Mouse (Mus musculus): ENCODE measurements around the gene Ptprd. TPM values are rescaled to one million over a fixed set of nuclear protein-coding genes. Genes with fewer than 3 reads are reported as not detected.

Gene Ptprd
- polyA plus RNA-seq, 1 experiment from 2014 or later: 51.4 TPM

DNA sequence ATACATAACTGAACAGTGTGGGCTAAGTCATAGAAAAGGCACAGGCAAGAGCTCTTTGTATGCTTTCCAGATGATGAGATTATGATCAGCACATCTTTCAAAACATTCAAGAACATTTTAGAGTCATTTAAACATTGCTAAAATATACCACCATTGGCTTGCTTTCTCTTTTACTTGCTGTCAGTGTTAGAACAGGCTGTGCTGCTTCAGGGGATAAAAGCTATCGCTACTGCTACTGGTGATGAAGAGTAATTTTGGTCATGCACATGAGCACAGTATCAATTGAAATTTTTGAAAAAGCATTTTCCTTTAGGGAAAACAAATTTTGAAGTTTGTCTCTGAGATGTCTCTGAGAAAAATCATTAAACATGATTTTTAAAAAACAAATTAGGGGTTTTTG lies 1056.7 kb downstream of the Ptprd start:
- H3K4me2 ChIP-seq (replicated peaks): no peak overlapping the region
- H3K27me3 ChIP-seq: no peaks in the 10 kb centered on the region
- H3K36me3 ChIP-seq: no peaks in the 10 kb centered on the region
- H3K27ac ChIP-seq: no peak overlapping the region
- 98% methylated on average over 1 of the region's 1 CpGs for WGBS
- ATAC-seq: no peak
- no peak overlapping the region for H3K4me3 ChIP-seq (replicated peaks)
- H3K9me3 ChIP-seq: no peaks in the 10 kb centered on the region
- no peaks in the 10 kb centered on the region for H3K4me1 ChIP-seq (replicated peaks)
- no peak overlapping the region for H3K9ac ChIP-seq (replicated peaks)

GRCm38 (mm10) chr4:77124852-77125251 lies 1086.9 kb downstream of the Ptprd start:
- no peak for ATAC-seq
- Histone ChIP-seq H3K4me1 (replicated peaks) (no peaks in the 10 kb centered on the region), H3K4me2 (replicated peaks) (no peak overlapping the region), H3K36me3 (no peaks in the 10 kb centered on the region), H3K4me3 (replicated peaks) (no peak overlapping the region), H3K9me3 (no peaks in the 10 kb centered on the region), H3K27ac (no peak overlapping the region), H3K27me3 (no peaks in the 10 kb centered on the region), H3K9ac (replicated peaks) (no peak overlapping the region)
- 92% methylated on average over 2 of the region's 2 CpGs for WGBS

GRCm38 (mm10) chr4:77110894-77111293 lies 1100.9 kb downstream of the Ptprd start:
- Histone ChIP-seq H3K4me2 (replicated peaks) (no peak overlapping the region), H3K36me3 (no peaks in the 10 kb centered on the region), H3K27me3 (no peaks in the 10 kb centered on the region), H3K27ac (no peak overlapping the region), H3K4me1 (replicated peaks) (no peaks in the 10 kb centered on the region), H3K9me3 (no peaks in the 10 kb centered on the region), H3K9ac (replicated peaks) (no peak overlapping the region), H3K4me3 (replicated peaks) (no peak overlapping the region)
- no peak for ATAC-seq
- 85% methylated on average over 1 of the region's 1 CpGs for WGBS

GRCm38 (mm10) chr4:77107291-77107690 lies 1104.5 kb downstream of the Ptprd start:
- no peak overlapping the region for H3K9ac ChIP-seq (replicated peaks)
- no peaks in the 10 kb centered on the region for H3K27me3 ChIP-seq
- H3K4me2 ChIP-seq (replicated peaks): no peak overlapping the region
- WGBS: 64% methylated on average over 2 of the region's 2 CpGs
- no peak overlapping the region for H3K4me3 ChIP-seq (replicated peaks)
- no peak overlapping the region for H3K27ac ChIP-seq
- no peak for ATAC-seq
- H3K9me3 ChIP-seq: no peaks in the 10 kb centered on the region
- no peaks in the 10 kb centered on the region for H3K36me3 ChIP-seq
- no peaks in the 10 kb centered on the region for H3K4me1 ChIP-seq (replicated peaks)

DNA sequence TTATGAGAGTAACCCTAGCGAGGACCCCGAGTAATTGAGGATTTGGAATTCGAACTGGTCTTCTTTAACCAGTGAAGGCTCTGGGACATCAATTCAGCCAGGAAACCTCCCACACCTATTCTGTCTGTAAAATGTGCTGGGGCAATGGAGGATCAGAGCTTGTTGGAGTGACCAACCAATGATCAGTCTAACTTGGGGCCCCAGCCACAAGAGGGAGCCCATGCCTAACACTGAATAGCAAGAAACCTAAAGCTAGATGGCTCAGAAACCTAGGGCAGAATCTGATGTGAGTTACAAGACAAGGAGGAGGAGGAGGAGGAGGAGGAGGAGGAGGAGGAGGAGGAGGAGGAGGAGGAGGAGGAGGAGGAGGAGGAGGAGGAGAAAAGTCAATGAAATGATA lies 1128.6 kb downstream of the Ptprd start:
- Histone ChIP-seq H3K4me1 (replicated peaks) (no peaks in the 10 kb centered on the region), H3K36me3 (no peaks in the 10 kb centered on the region), H3K27me3 (no peaks in the 10 kb centered on the region), H3K9ac (replicated peaks) (no peak overlapping the region), H3K27ac (no peak overlapping the region), H3K9me3 (no peaks in the 10 kb centered on the region), H3K4me2 (replicated peaks) (no peak overlapping the region), H3K4me3 (replicated peaks) (no peak overlapping the region)
- ATAC-seq: no peak
- WGBS: 46% methylated on average over 3 of the region's 3 CpGs

- Histone ChIP-seq H3K9ac (replicated peaks) (no peak overlapping the region), H3K4me2 (replicated peaks) (no peak overlapping the region), H3K9me3 (no peaks in the 10 kb centered on the region), H3K27ac (no peak overlapping the region), H3K4me1 (replicated peaks) (no peaks in the 10 kb centered on the region), H3K36me3 (no peaks in the 10 kb centered on the region), H3K27me3 (no peaks in the 10 kb centered on the region), H3K4me3 (replicated peaks) (no peak overlapping the region)
- no peak for ATAC-seq
- WGBS: 67% methylated on average over 4 of the region's 4 CpGs
Measured at GRCm38 (mm10) chr4:77077607-77078006, 1134.2 kb downstream of the Ptprd start.

- ATAC-seq: no peak
- WGBS: 42% methylated on average over 6 of the region's 6 CpGs
- Histone ChIP-seq H3K4me3 (replicated peaks) (no peak overlapping the region), H3K9me3 (no peaks in the 10 kb centered on the region), H3K4me1 (replicated peaks) (peaks cover 4% of the 10 kb centered on the region; the same call in 1 of the 2 replicates), H3K4me2 (replicated peaks) (no peak overlapping the region), H3K9ac (replicated peaks) (no peak overlapping the region), H3K36me3 (no peaks in the 10 kb centered on the region), H3K27me3 (no peaks in the 10 kb centered on the region), H3K27ac (peak overlapping the region; percentile 27; the same call in 1 of the 2 replicates)
Measured at GRCm38 (mm10) chr4:77050536-77051207, 1161.1 kb downstream of the Ptprd start.

DNA sequence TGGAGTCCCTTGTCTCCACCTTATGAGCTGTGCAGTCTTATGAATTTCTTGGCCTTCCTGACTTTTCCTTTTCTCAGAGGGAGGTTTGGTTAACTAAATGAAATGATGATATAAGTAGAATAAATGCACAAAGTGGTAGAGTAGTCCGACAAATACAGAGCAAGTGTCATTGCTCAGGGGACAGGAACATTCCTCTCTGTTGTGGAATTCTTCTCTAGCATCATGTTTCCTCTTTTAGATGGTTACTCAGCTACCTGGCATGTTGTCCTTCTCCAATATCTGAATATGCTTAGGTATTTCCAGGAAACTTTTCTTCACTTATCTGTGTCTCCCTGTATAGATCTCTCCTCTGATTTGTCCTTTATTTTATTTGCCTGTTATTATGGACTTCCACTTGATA lies 1207.3 kb downstream of the Ptprd start:
- Histone ChIP-seq H3K9ac (replicated peaks) (no peak overlapping the region), H3K27ac (no peak overlapping the region), H3K4me2 (replicated peaks) (no peak overlapping the region), H3K27me3 (no peaks in the 10 kb centered on the region), H3K36me3 (no peaks in the 10 kb centered on the region), H3K9me3 (no peaks in the 10 kb centered on the region), H3K4me3 (replicated peaks) (no peak overlapping the region), H3K4me1 (replicated peaks) (no peaks in the 10 kb centered on the region)
- 82% methylated on average over 1 of the region's 1 CpGs for WGBS
- no peak for ATAC-seq

- Histone ChIP-seq H3K4me3 (replicated peaks) (no peak overlapping the region), H3K4me2 (replicated peaks) (no peak overlapping the region), H3K9ac (replicated peaks) (no peak overlapping the region), H3K27ac (no peak overlapping the region), H3K9me3 (no peaks in the 10 kb centered on the region), H3K27me3 (no peaks in the 10 kb centered on the region), H3K36me3 (no peaks in the 10 kb centered on the region), H3K4me1 (replicated peaks) (no peaks in the 10 kb centered on the region)
- no peak for ATAC-seq
- 96% methylated on average over 4 of the region's 4 CpGs for WGBS
Measured at GRCm38 (mm10) chr4:76996172-76996571, 1215.6 kb downstream of the Ptprd start.

GRCm38 (mm10) chr4:76989961-76990360 lies 1221.8 kb downstream of the Ptprd start:
- Histone ChIP-seq H3K9ac (replicated peaks) (no peak overlapping the region), H3K9me3 (no peaks in the 10 kb centered on the region), H3K4me2 (replicated peaks) (no peak overlapping the region), H3K27ac (no peak overlapping the region), H3K36me3 (no peaks in the 10 kb centered on the region), H3K4me3 (replicated peaks) (no peak overlapping the region), H3K4me1 (replicated peaks) (no peaks in the 10 kb centered on the region), H3K27me3 (no peaks in the 10 kb centered on the region)
- WGBS: 90% methylated on average over 1 of the region's 1 CpGs
- no peak for ATAC-seq

DNA sequence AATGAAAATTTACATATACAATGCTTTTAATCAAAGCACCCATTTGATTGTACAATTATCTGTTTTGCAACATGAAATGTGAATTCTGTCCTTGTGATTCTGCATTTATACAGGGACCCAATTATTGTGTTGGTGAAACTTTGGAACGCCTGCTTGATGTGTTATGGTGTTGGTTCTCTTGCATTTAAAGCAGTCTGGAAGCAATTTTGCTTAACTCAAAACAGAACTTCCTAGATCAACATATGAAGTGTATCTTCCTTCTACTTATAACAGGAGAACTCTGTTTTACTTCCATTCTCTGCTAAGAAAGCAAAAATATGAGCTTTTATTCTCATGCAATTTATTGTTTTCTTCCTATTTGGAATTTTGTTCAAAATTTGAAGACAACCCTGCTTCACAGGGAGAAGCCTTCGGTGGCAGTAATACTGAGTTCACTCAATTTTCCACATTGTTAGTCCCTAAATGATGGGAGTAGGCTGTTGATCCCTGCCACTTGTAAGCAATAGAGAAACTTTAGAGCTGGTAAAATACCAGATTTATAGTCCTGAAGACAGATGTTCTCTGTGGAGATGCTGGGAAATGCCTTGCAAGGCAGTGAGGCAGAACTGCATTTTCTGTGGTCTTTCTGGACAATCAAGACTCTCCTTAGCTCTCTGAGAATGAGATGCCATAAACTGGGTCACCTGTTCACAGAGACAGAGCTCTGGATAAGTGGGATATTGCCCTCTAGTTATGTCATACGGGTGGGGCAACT lies 1234.5 kb downstream of the Ptprd start:
- WGBS: 89% methylated on average over 3 of the region's 3 CpGs
- Histone ChIP-seq H3K4me3 (replicated peaks) (no peak overlapping the region), H3K4me2 (replicated peaks) (no peak overlapping the region), H3K36me3 (no peaks in the 10 kb centered on the region), H3K9ac (replicated peaks) (no peak overlapping the region), H3K9me3 (no peaks in the 10 kb centered on the region), H3K4me1 (replicated peaks) (no peaks in the 10 kb centered on the region), H3K27ac (no peak overlapping the region), H3K27me3 (no peaks in the 10 kb centered on the region)
- no peak for ATAC-seq

- WGBS: 49% methylated on average over 3 of the region's 3 CpGs
- no peak overlapping the region for H3K4me2 ChIP-seq (replicated peaks)
- H3K4me3 ChIP-seq (replicated peaks): no peak overlapping the region
- no peaks in the 10 kb centered on the region for H3K36me3 ChIP-seq
- no peak overlapping the region for H3K27ac ChIP-seq
- H3K4me1 ChIP-seq (replicated peaks): no peaks in the 10 kb centered on the region
- H3K9ac ChIP-seq (replicated peaks): no peak overlapping the region
- no peaks in the 10 kb centered on the region for H3K27me3 ChIP-seq
- H3K9me3 ChIP-seq: no peaks in the 10 kb centered on the region
- no peak for ATAC-seq
Measured at GRCm38 (mm10) chr4:76948251-76948650, 1263.5 kb downstream of the Ptprd start.

Measured in midbrain, embryonic 13.5 days (tissue).